Mouse (Mus musculus) hindbrain, embryonic 16.5 days (tissue): ENCODE data around the gene Cmah. TPM values are rescaled to one million over a fixed set of nuclear protein-coding genes. Genes with fewer than 3 reads are reported as not detected.

Experiments
- ATAC-seq: fragments of 200-750 bp; cut with Nextera tagmentation; 2 replicates; pipeline ENCODE4 v1.8.0; 2017; ENCODE audit warnings: moderate TSS enrichment, moderate library complexity
- H3K27ac ChIP-seq: fragments of 300-500 bp; sonication (generic); 2 replicates; pipeline ENCODE4 v1.5.1; 2014; ENCODE audit warnings: low read depth, mild to moderate bottlenecking, control low read depth, low read length, moderate library complexity
- H3K27me3 ChIP-seq: fragments of 300-500 bp; sonication (generic); replicated peaks from 2 replicates; pipeline ENCODE4 v1.6.1; 2014; ENCODE audit warnings: low read length; ENCODE audit not compliant: control insufficient read depth, insufficient read depth
- H3K36me3 ChIP-seq: fragments of 300-500 bp; sonication (generic); 2 replicates; pipeline ENCODE4 v1.6.1; 2014; ENCODE audit warnings: mild to moderate bottlenecking, low read length, moderate library complexity, mixed read lengths; ENCODE audit not compliant: control insufficient read depth, insufficient read depth
- H3K4me1 ChIP-seq: fragments of 300-500 bp; sonication (generic); 2 replicates; pipeline ENCODE4 v1.6.1; 2014; ENCODE audit warnings: low read depth, low read length; ENCODE audit not compliant: control insufficient read depth, insufficient read depth
- H3K4me2 ChIP-seq: fragments of 300-500 bp; sonication (generic); 2 replicates; pipeline ENCODE4 v1.6.1; 2014; ENCODE audit warnings: mild to moderate bottlenecking, low read length, control low read depth, moderate library complexity
- H3K4me3 ChIP-seq: fragments of 300-500 bp; sonication (generic); 2 replicates; pipeline ENCODE4 v1.5.1; 2014; ENCODE audit warnings: mild to moderate bottlenecking, low read length, control low read depth, moderate library complexity
- H3K9ac ChIP-seq: fragments of 300-500 bp; sonication (generic); 2 replicates; pipeline ENCODE4 v1.6.1; 2014; ENCODE audit warnings: low read depth, mild to moderate bottlenecking, control low read depth, low read length, moderate library complexity
- H3K9me3 ChIP-seq: fragments of 300-500 bp; sonication (generic); 2 replicates; pipeline ENCODE4 v1.6.1; 2014; ENCODE audit warnings: mild to moderate bottlenecking, low read length, moderate library complexity; ENCODE audit not compliant: control insufficient read depth
- WGBS: fragments of 180-500 bp; shearing (Covaris S2); extraction: QIAGEN DNeasy Blood & Tissue Kit; methylation state at CpG from one replicate; pipeline ENCODE4 v1.1.7; 2014; 5-methylcytosine and 5-hydroxymethylcytosine counted together
- polyA plus RNA-seq: library from polyadenylated mRNA; unstranded; fragments of >200 nt; fragmentation: Nextera tagmentation; extraction: Ambion mirVana; gene quantifications from 2 replicates; pipeline ENCODE4 v1.2.1, GENCODE M21; 2015

Gene Cmah
- polyA plus RNA-seq, 1 experiment from 2014 or later: 0.16 TPM

- Histone ChIP-seq H3K9ac (no peak overlapping the region), H3K4me3 (no peak overlapping the region), H3K36me3 (no peaks in the 10 kb centered on the region), H3K4me2 (no peak overlapping the region), H3K27ac (no peak overlapping the region), H3K4me1 (peaks cover 15% of the 10 kb centered on the region), H3K27me3 (no peaks in the 10 kb centered on the region), H3K9me3 (no peaks in the 10 kb centered on the region)
- no peak for ATAC-seq
- 70% methylated on average over 2 of the region's 2 CpGs for WGBS
Observed at GRCm38 (mm10) chr13:24517757-24518156, 190.6 kb downstream of the Cmah start.

GRCm38 (mm10) chr13:24518887-24519286, 191.7 kb downstream of the Cmah start:
- H3K4me1 ChIP-seq: peaks cover 15% of the 10 kb centered on the region
- no peaks in the 10 kb centered on the region for H3K36me3 ChIP-seq
- no peak overlapping the region for H3K9ac ChIP-seq
- ATAC-seq: no peak
- no peak overlapping the region for H3K4me3 ChIP-seq
- H3K27me3 ChIP-seq: no peaks in the 10 kb centered on the region
- no peak overlapping the region for H3K27ac ChIP-seq
- WGBS: 36% methylated on average over 6 of the region's 6 CpGs
- H3K9me3 ChIP-seq: no peaks in the 10 kb centered on the region
- H3K4me2 ChIP-seq: no peak overlapping the region

- H3K9me3 ChIP-seq: no peaks in the 10 kb centered on the region
- no peak for ATAC-seq
Observed at GRCm38 (mm10) chr13:24519976-24520647, 192.9 kb downstream of the Cmah start.

GRCm38 (mm10) chr13:24520796-24521195, 193.6 kb downstream of the Cmah start:
- no peaks in the 10 kb centered on the region for H3K27me3 ChIP-seq
- H3K27ac ChIP-seq: no peak overlapping the region
- 65% methylated on average over 10 of the region's 10 CpGs for WGBS
- H3K4me2 ChIP-seq: peak overlapping the region; percentile 47
- no peaks in the 10 kb centered on the region for H3K36me3 ChIP-seq
- peaks cover 15% of the 10 kb centered on the region for H3K4me1 ChIP-seq
- no peaks in the 10 kb centered on the region for H3K9me3 ChIP-seq
- no peak overlapping the region for H3K4me3 ChIP-seq
- no peak for ATAC-seq
- H3K9ac ChIP-seq: no peak overlapping the region

More at GRCm38 (mm10) chr13:24519976-24520647, 192.9 kb downstream of the Cmah start:
- no peaks in the 10 kb centered on the region for H3K36me3 ChIP-seq
- H3K27me3 ChIP-seq: no peaks in the 10 kb centered on the region
- H3K4me2 ChIP-seq: no peak overlapping the region
- peaks cover 15% of the 10 kb centered on the region for H3K4me1 ChIP-seq
- H3K9ac ChIP-seq: no peak overlapping the region
- H3K4me3 ChIP-seq: no peak overlapping the region
- no peak overlapping the region for H3K27ac ChIP-seq
- 85% methylated on average over 14 of the region's 14 CpGs for WGBS

GRCm38 (mm10) chr13:24521446-24522342, 194.5 kb downstream of the Cmah start:
- Histone ChIP-seq H3K27me3 (no peaks in the 10 kb centered on the region), H3K9ac (0 out of 2 replicates have a peak overlapping the region, but pooled peaks have one; percentile 33), H3K36me3 (no peaks in the 10 kb centered on the region), H3K4me2 (peak overlapping the region; percentile 47), H3K4me3 (peak overlapping the region; percentile 15; the same call in 1 of the 2 replicates), H3K27ac (no peak overlapping the region), H3K4me1 (peaks cover 15% of the 10 kb centered on the region), H3K9me3 (no peaks in the 10 kb centered on the region)
- WGBS: 28% methylated on average over 18 of the region's 18 CpGs
- ATAC-seq: peak; percentile 86

GRCm38 (mm10) chr13:24522343-24522837, 195.2 kb downstream of the Cmah start:
- H3K36me3 ChIP-seq: no peaks in the 10 kb centered on the region
- H3K4me2 ChIP-seq: no peak overlapping the region
- ATAC-seq: no peak
- WGBS: 83% methylated on average over 7 of the region's 7 CpGs
- no peaks in the 10 kb centered on the region for H3K27me3 ChIP-seq
- H3K9me3 ChIP-seq: no peaks in the 10 kb centered on the region
- no peak overlapping the region for H3K9ac ChIP-seq
- H3K27ac ChIP-seq: no peak overlapping the region
- peaks cover 15% of the 10 kb centered on the region for H3K4me1 ChIP-seq
- no peak overlapping the region for H3K4me3 ChIP-seq

- Histone ChIP-seq H3K4me1 (peaks cover 15% of the 10 kb centered on the region), H3K4me2 (no peak overlapping the region), H3K9me3 (no peaks in the 10 kb centered on the region), H3K36me3 (no peaks in the 10 kb centered on the region), H3K27ac (no peak overlapping the region), H3K9ac (no peak overlapping the region), H3K4me3 (no peak overlapping the region), H3K27me3 (no peaks in the 10 kb centered on the region)
- ATAC-seq: no peak
- 60% methylated on average over 4 of the region's 4 CpGs for WGBS
Observed at GRCm38 (mm10) chr13:24523587-24524221, 196.5 kb downstream of the Cmah start.

GRCm38 (mm10) chr13:24524468-24524867, 197.3 kb downstream of the Cmah start:
- H3K9me3 ChIP-seq: no peaks in the 10 kb centered on the region
- WGBS: 51% methylated on average over 1 of the region's 1 CpGs
- no peak overlapping the region for H3K27ac ChIP-seq
- no peaks in the 10 kb centered on the region for H3K27me3 ChIP-seq
- no peak overlapping the region for H3K9ac ChIP-seq
- no peak overlapping the region for H3K4me2 ChIP-seq
- peaks cover 15% of the 10 kb centered on the region for H3K4me1 ChIP-seq
- no peaks in the 10 kb centered on the region for H3K36me3 ChIP-seq
- H3K4me3 ChIP-seq: no peak overlapping the region
- no peak for ATAC-seq

GRCm38 (mm10) chr13:24525551-24525950, 198.3 kb downstream of the Cmah start:
- no peak overlapping the region; the same call in 1 of the 2 replicates for H3K9ac ChIP-seq
- H3K9me3 ChIP-seq: no peaks in the 10 kb centered on the region
- H3K4me2 ChIP-seq: no peak overlapping the region
- ATAC-seq: no peak
- no peak overlapping the region for H3K4me3 ChIP-seq
- no peak overlapping the region for H3K27ac ChIP-seq
- no peaks in the 10 kb centered on the region for H3K36me3 ChIP-seq
- H3K27me3 ChIP-seq: no peaks in the 10 kb centered on the region
- H3K4me1 ChIP-seq: peaks cover 15% of the 10 kb centered on the region
- WGBS: 60% methylated on average over 3 of the region's 3 CpGs
